Mouse (Mus musculus) kidney, embryonic 16.5 days (tissue): ENCODE results near the gene Mtss1l. TPM values are rescaled to one million over a fixed set of nuclear protein-coding genes. Genes with fewer than 3 reads are reported as not detected.

ENCODE experiments used
- ATAC-seq: fragments of 200-750 bp; cut with Nextera tagmentation; 2 replicates; pipeline ENCODE4 v1.8.0; 2017; ENCODE audit warnings: moderate TSS enrichment; ENCODE audit not compliant: low FRiP score, low TSS enrichment
- H3K27ac ChIP-seq: fragments of 300-500 bp; sonication (generic); 2 replicates; pipeline ENCODE4 v1.5.1; 2014; ENCODE audit warnings: low read length
- H3K27me3 ChIP-seq: fragments of 300-500 bp; sonication (generic); 2 replicates; pipeline ENCODE4 v1.6.1; 2014; ENCODE audit warnings: low read length, control low read depth, mixed read lengths; ENCODE audit not compliant: insufficient read depth
- H3K36me3 ChIP-seq: fragments of 300-500 bp; sonication (generic); 2 replicates; pipeline ENCODE4 v1.6.1; 2014; ENCODE audit warnings: low read length, control low read depth, mixed read lengths; ENCODE audit not compliant: insufficient read depth
- H3K4me1 ChIP-seq: fragments of 300-500 bp; sonication (generic); 2 replicates; pipeline ENCODE4 v1.6.1; 2014; ENCODE audit warnings: low read length, control low read depth, mixed read lengths; ENCODE audit not compliant: insufficient read depth
- H3K4me2 ChIP-seq: fragments of 300-500 bp; sonication (generic); replicated peaks from 2 replicates; pipeline ENCODE4 v1.6.1; 2014; ENCODE audit warnings: low read depth, low read length
- H3K4me3 ChIP-seq: fragments of 300-500 bp; sonication (generic); 2 replicates; pipeline ENCODE4 v1.5.1; 2014; ENCODE audit warnings: mild to moderate bottlenecking, low read length
- H3K9ac ChIP-seq: fragments of 300-500 bp; sonication (generic); replicated peaks from 2 replicates; pipeline ENCODE4 v1.6.1; 2014; ENCODE audit warnings: low read length
- H3K9me3 ChIP-seq: fragments of 300-500 bp; sonication (generic); 2 replicates; pipeline ENCODE4 v1.6.1; 2016; ENCODE audit warnings: low read length, control low read depth
- WGBS: fragments of 180-500 bp; shearing (Covaris S2); extraction: QIAGEN DNeasy Blood & Tissue Kit; methylation state at CpG from one replicate; pipeline ENCODE4 v1.1.7; 2014; 5-methylcytosine and 5-hydroxymethylcytosine counted together
- polyA plus RNA-seq: library from polyadenylated mRNA; unstranded; fragments of >200 nt; fragmentation: Nextera tagmentation; extraction: Ambion mirVana; gene quantifications from 2 replicates; pipeline ENCODE4 v1.2.1, GENCODE M21; 2015

Mtss1l gene
- polyA plus RNA-seq, 1 experiment from 2014 or later: 9.2 TPM

- Histone ChIP-seq H3K27me3 (no peaks in the 10 kb centered on the region), H3K27ac (peak overlapping the region; percentile 57; the same call in 1 of the 2 replicates), H3K9me3 (no peaks in the 10 kb centered on the region), H3K4me1 (peaks cover 54% of the 10 kb centered on the region), H3K4me3 (no peak overlapping the region), H3K9ac (peak overlapping the region; percentile 3; the same call in 1 of the 2 replicates), H3K4me2 (no peak overlapping the region), H3K36me3 (peaks cover 6% of the 10 kb centered on the region; the same call in 1 of the 2 replicates)
- 33% methylated on average over 7 of the region's 7 CpGs for WGBS
- ATAC-seq: no peak
Measured at GRCm38 (mm10) chr8:110717131-110717530, 4.1 kb upstream of the Mtss1l start.

- Histone ChIP-seq H3K9me3 (no peaks in the 10 kb centered on the region), H3K9ac (peak overlapping the region; percentile 58; the same call in 1 of the 2 replicates), H3K4me2 (no peak overlapping the region), H3K27ac (peak overlapping the region; percentile 94), H3K4me1 (peaks cover 67% of the 10 kb centered on the region), H3K4me3 (no peak overlapping the region), H3K36me3 (0 out of 2 replicates have a peak, but pooled peaks cover 6% of the 10 kb centered on the region), H3K27me3 (no peaks in the 10 kb centered on the region)
- ATAC-seq: no peak
- 62% methylated on average over 8 of the region's 8 CpGs for WGBS
Measured at GRCm38 (mm10) chr8:110718209-110718968, 2.9 kb upstream of the Mtss1l start.

- Histone ChIP-seq H3K27me3 (no peaks in the 10 kb centered on the region), H3K9ac (peak overlapping the region; percentile 58), H3K27ac (peak overlapping the region; percentile 94), H3K4me2 (no peak overlapping the region; the same call in 1 of the 2 replicates), H3K4me1 (peaks cover 74% of the 10 kb centered on the region), H3K4me3 (no peak overlapping the region), H3K9me3 (no peaks in the 10 kb centered on the region), H3K36me3 (0 out of 2 replicates have a peak, but pooled peaks cover 4% of the 10 kb centered on the region)
- ATAC-seq: no peak
- 28% methylated on average over 12 of the region's 12 CpGs for WGBS
Measured at GRCm38 (mm10) chr8:110718969-110719670, 2.2 kb upstream of the Mtss1l start.

- no peaks in the 10 kb centered on the region for H3K27me3 ChIP-seq
- H3K9me3 ChIP-seq: no peaks in the 10 kb centered on the region
- H3K4me2 ChIP-seq: peak overlapping the region; percentile 64; the same call in 1 of the 2 replicates
- no peak overlapping the region for H3K4me3 ChIP-seq
- peak overlapping the region; percentile 94 for H3K27ac ChIP-seq
- H3K4me1 ChIP-seq: peaks cover 84% of the 10 kb centered on the region
- WGBS: 60% methylated on average over 6 of the region's 6 CpGs
- 0 out of 2 replicates have a peak, but pooled peaks cover 3% of the 10 kb centered on the region for H3K36me3 ChIP-seq
- ATAC-seq: no peak
- H3K9ac ChIP-seq: peak overlapping the region; percentile 95
Measured at GRCm38 (mm10) chr8:110719898-110720653, 1.2 kb upstream of the Mtss1l start.

- H3K27ac ChIP-seq: peak overlapping the region; percentile 94
- ATAC-seq: peak; percentile 62
- under 1% methylated on average over 54 of the region's 59 CpGs for WGBS
Measured at GRCm38 (mm10) chr8:110721606-110722413, 534 bp downstream of the Mtss1l start.

GRCm38 (mm10) chr8:110722414-110723011, 1.2 kb downstream of the Mtss1l start:
- Histone ChIP-seq H3K27ac (0 out of 2 replicates have a peak overlapping the region, but pooled peaks have one; percentile 1), H3K9me3 (no peaks in the 10 kb centered on the region), H3K27me3 (no peaks in the 10 kb centered on the region), H3K4me1 (peaks cover 83% of the 10 kb centered on the region), H3K4me2 (peak overlapping the region; percentile 64), H3K9ac (peak overlapping the region; percentile 95), H3K36me3 (peaks cover 17% of the 10 kb centered on the region), H3K4me3 (peak overlapping the region; percentile 85)
- 34% methylated on average over 11 of the region's 11 CpGs for WGBS
- no peak for ATAC-seq

More at GRCm38 (mm10) chr8:110721606-110722413, 534 bp downstream of the Mtss1l start:
- Histone ChIP-seq H3K4me2 (peak overlapping the region; percentile 64), H3K9me3 (no peaks in the 10 kb centered on the region), H3K9ac (peak overlapping the region; percentile 95), H3K27me3 (no peaks in the 10 kb centered on the region), H3K4me1 (peaks cover 86% of the 10 kb centered on the region), H3K36me3 (0 out of 2 replicates have a peak, but pooled peaks cover 11% of the 10 kb centered on the region), H3K4me3 (peak overlapping the region; percentile 85)

- no peak for ATAC-seq
- Histone ChIP-seq H3K9me3 (no peaks in the 10 kb centered on the region), H3K27ac (peak overlapping the region; percentile 71; the same call in 1 of the 2 replicates), H3K27me3 (no peaks in the 10 kb centered on the region), H3K4me1 (peaks cover 64% of the 10 kb centered on the region), H3K36me3 (peaks cover 36% of the 10 kb centered on the region), H3K9ac (peak overlapping the region; percentile 95; the same call in 1 of the 2 replicates), H3K4me2 (no peak overlapping the region), H3K4me3 (no peak overlapping the region)
- WGBS: 64% methylated on average over 3 of the region's 3 CpGs
Measured at GRCm38 (mm10) chr8:110724493-110724892, 3.2 kb downstream of the Mtss1l start.

GRCm38 (mm10) chr8:110725084-110725838, 4.0 kb downstream of the Mtss1l start:
- no peak overlapping the region for H3K4me3 ChIP-seq
- H3K4me2 ChIP-seq: no peak overlapping the region; the same call in 1 of the 2 replicates
- no peak for ATAC-seq
- H3K9me3 ChIP-seq: no peaks in the 10 kb centered on the region
- peaks cover 43% of the 10 kb centered on the region for H3K36me3 ChIP-seq
- peaks cover 56% of the 10 kb centered on the region for H3K4me1 ChIP-seq
- no peaks in the 10 kb centered on the region for H3K27me3 ChIP-seq
- 43% methylated on average over 7 of the region's 7 CpGs for WGBS
- peak overlapping the region; percentile 37 for H3K9ac ChIP-seq
- H3K27ac ChIP-seq: peak overlapping the region; percentile 71
